Mouse (Mus musculus): Measurements from ENCODE around the gene Spcs2.

- TF ChIP-seq POLR2A (IDR thresholded peaks at IDR 0.05; ENCODE audit: insufficient read length, low read depth), result no peak
- no peak for TF ChIP-seq USF1 (IDR thresholded peaks at IDR 0.05; ENCODE audit: low read depth)
- no peak for TF ChIP-seq TCF12 (IDR thresholded peaks at IDR 0.05; ENCODE audit: insufficient read depth, poor library complexity, severe bottlenecking)
- TF ChIP-seq MYOD1 (IDR thresholded peaks at IDR 0.05; ENCODE audit: control insufficient read depth in 1 of 3, insufficient read length in 2 of 3, low read depth in 2 of 3), result no peak
Measured at GRCm38 (mm10) chr7:99803535-99803934, 59.7 kb downstream of the Spcs2 start.

Measured in myocyte (in vitro differentiated cells).